Mouse (Mus musculus) gastrocnemius, postnatal 10 days (tissue): ENCODE data around the gene 5330417H12Rik. TPM values are rescaled to one million over a fixed set of nuclear protein-coding genes. Genes with fewer than 3 reads are reported as not detected.

Source experiments
- DNase-seq: peaks from one replicate; pipeline ENCODE4 v3.0.0; 2021; ENCODE audit warnings: mixed read lengths
- long read RNA-seq, 2 experiments: library from polyadenylated mRNA; stranded (forward); transcript quantifications; one replicate each; pipeline ENCODE4 v2.0.0; 2021
- total RNA-seq, 2 experiments: library from RNA; stranded (reverse); gene quantifications; 2 replicates each; pipeline ENCODE4 v1.2.3; 2021

Gene 5330417H12Rik
- not detected for total RNA-seq
- long read RNA-seq, experiment 1, result 0 reads
- long read RNA-seq, experiment 2, result 0 reads

GRCm38 (mm10) chr7:107625061-107625460 is at the start of gene 5330417H12Rik:
TSS of gene 5330417H12Rik (minus strand) at chr7:107625161.
- DNase-seq, result no peak

GRCm38 (mm10) chr7:107668514-107668913 is 43.6 kb upstream of the 5330417H12Rik start:
- no peak for DNase-seq

GRCm38 (mm10) chr7:107666262-107666902 is 41.4 kb upstream of the 5330417H12Rik start:
- no peak for DNase-seq

- peak; percentile 40 for DNase-seq
These were observed 40.8 kb upstream of the 5330417H12Rik start for GRCm38 (mm10) chr7:107665586-107666261.

GRCm38 (mm10) chr7:107665221-107665585 is 40.2 kb upstream of the 5330417H12Rik start:
- DNase-seq, result no peak

GRCm38 (mm10) chr7:107664063-107665056 is 39.4 kb upstream of the 5330417H12Rik start:
- DNase-seq, result peak; percentile 32

GRCm38 (mm10) chr7:107663621-107664020 is 38.7 kb upstream of the 5330417H12Rik start:
- DNase-seq, result no peak

- no peak for DNase-seq
These were observed 36.9 kb upstream of the 5330417H12Rik start for GRCm38 (mm10) chr7:107661843-107662281.

GRCm38 (mm10) chr7:107661189-107661842 is 36.4 kb upstream of the 5330417H12Rik start:
- DNase-seq, result peak; percentile 61

GRCm38 (mm10) chr7:107659186-107659918 is 34.4 kb upstream of the 5330417H12Rik start:
- no peak for DNase-seq

GRCm38 (mm10) chr7:107656451-107656850 is 31.5 kb upstream of the 5330417H12Rik start:
- DNase-seq, result no peak

- DNase-seq, result no peak
These were observed 26.9 kb upstream of the 5330417H12Rik start for GRCm38 (mm10) chr7:107651821-107652220.

- DNase-seq, result no peak
These were observed 25.0 kb upstream of the 5330417H12Rik start for GRCm38 (mm10) chr7:107649990-107650389.

GRCm38 (mm10) chr7:107648937-107649688 is 24.2 kb upstream of the 5330417H12Rik start:
- DNase-seq, result no peak

- no peak for DNase-seq
These were observed 20.0 kb upstream of the 5330417H12Rik start for GRCm38 (mm10) chr7:107644987-107645386.

GRCm38 (mm10) chr7:107642586-107643275 is 17.8 kb upstream of the 5330417H12Rik start:
- DNase-seq, result no peak

- no peak for DNase-seq
These were observed 13.1 kb upstream of the 5330417H12Rik start for GRCm38 (mm10) chr7:107638026-107638425.

- DNase-seq, result no peak
These were observed 12.4 kb upstream of the 5330417H12Rik start for GRCm38 (mm10) chr7:107637398-107637797.

GRCm38 (mm10) chr7:107633201-107633600 is 8.2 kb upstream of the 5330417H12Rik start:
- DNase-seq, result no peak

GRCm38 (mm10) chr7:107628383-107628782 is 3.4 kb upstream of the 5330417H12Rik start:
- no peak for DNase-seq
